Mouse (Mus musculus) heart, embryonic 14.5 days (tissue): Measurements from ENCODE around the gene Slc25a44. TPM values are rescaled to one million over a fixed set of nuclear protein-coding genes. Genes with fewer than 3 reads are reported as not detected.

Source experiments
- ATAC-seq: fragments of 200-750 bp; cut with Nextera tagmentation; 2 replicates; pipeline ENCODE4 v1.8.0; 2017; ENCODE audit warnings: low read depth, moderate TSS enrichment; ENCODE audit not compliant: insufficient number of reproducible peaks, insufficient read depth, low FRiP score
- H3K27ac ChIP-seq, 2 experiments: fragments of 200-500 bp in 1 of 2; fragments of 300-500 bp in 1 of 2; sonication (generic) in 1 of 2; replicated peaks in 1 of 2; 2 replicates each; pipeline ENCODE4 v1.5.1; 2012 to 2014; ENCODE audit warnings: low read depth in 2 of 2, low read length in 2 of 2, control low read depth in 1 of 2, mild to moderate bottlenecking in 1 of 2, mixed read lengths in 1 of 2; ENCODE audit not compliant: control insufficient read depth in 1 of 2, insufficient read depth in 1 of 2
- H3K27me3 ChIP-seq: fragments of 300-500 bp; sonication (generic); 2 replicates; pipeline ENCODE4 v1.6.1; 2014; ENCODE audit warnings: mild to moderate bottlenecking, low read length, control low read depth; ENCODE audit not compliant: control insufficient read depth, insufficient read depth
- H3K36me3 ChIP-seq: fragments of 300-500 bp; sonication (generic); 2 replicates; pipeline ENCODE4 v1.6.1; 2014; ENCODE audit warnings: mild to moderate bottlenecking, control low read depth, low read length, mixed read lengths; ENCODE audit not compliant: control insufficient read depth, insufficient read depth
- H3K4me1 ChIP-seq, 2 experiments: fragments of 200-500 bp in 1 of 2; fragments of 300-500 bp in 1 of 2; sonication (generic) in 1 of 2; 2 replicates each; pipeline ENCODE4 v1.6.1; 2012 to 2014; ENCODE audit warnings: low read length in 2 of 2, control low read depth in 1 of 2, mixed read lengths in 1 of 2; ENCODE audit not compliant: control insufficient read depth in 2 of 2, insufficient read depth in 2 of 2
- H3K4me2 ChIP-seq: fragments of 300-500 bp; sonication (generic); 2 replicates; pipeline ENCODE4 v1.6.1; 2014; ENCODE audit warnings: mild to moderate bottlenecking, low read length
- H3K4me3 ChIP-seq, 2 experiments: fragments of 200-500 bp in 1 of 2; fragments of 300-500 bp in 1 of 2; sonication (generic) in 1 of 2; 2 replicates each; pipeline ENCODE4 v1.5.1; 2012 to 2014; ENCODE audit warnings: low read length in 2 of 2, mild to moderate bottlenecking in 2 of 2, control low read depth in 1 of 2, low read depth in 1 of 2, moderate library complexity in 1 of 2; ENCODE audit not compliant: control insufficient read depth in 1 of 2, insufficient read depth in 1 of 2
- H3K9ac ChIP-seq: fragments of 300-500 bp; sonication (generic); 2 replicates; pipeline ENCODE4 v1.6.1; 2014; ENCODE audit warnings: mild to moderate bottlenecking, low read length
- H3K9me3 ChIP-seq: fragments of 300-500 bp; sonication (generic); 2 replicates; pipeline ENCODE4 v1.6.1; 2016; ENCODE audit warnings: low read length, control low read depth; ENCODE audit not compliant: control insufficient read depth
- WGBS: fragments of 180-500 bp; shearing (Covaris S2); extraction: QIAGEN DNeasy Blood & Tissue Kit; methylation state at CpG from one replicate; pipeline ENCODE4 v1.1.7; 2014; 5-methylcytosine and 5-hydroxymethylcytosine counted together
- polyA plus RNA-seq: library from polyadenylated mRNA; unstranded; fragments of >200 nt; fragmentation: Nextera tagmentation; extraction: Ambion mirVana; gene quantifications from 2 replicates; pipeline ENCODE4 v1.2.1, GENCODE M21; 2014

The Slc25a44 gene
- polyA plus RNA-seq, 1 experiment from 2014 or later = 12.3 TPM

- Histone ChIP-seq H3K9me3 (no peaks in the 10 kb centered on the region), H3K4me1 (peaks cover 2 to 4% of the 10 kb centered on the region in 2 experiments; a peak in 1 of 4 replicates), H3K9ac (peak overlapping the region; percentile 22; the same call in 1 of the 2 replicates), H3K27ac (no peak overlapping the region), H3K36me3 (no peaks in the 10 kb centered on the region), H3K4me2 (no peak overlapping the region), H3K27me3 (peaks cover 12% of the 10 kb centered on the region), H3K4me3 (no peak overlapping the region)
- WGBS = 43% methylated on average over 9 of the region's 9 CpGs
- ATAC-seq = no peak
Measured at GRCm38 (mm10) chr3:88454762-88455587, 30.0 kb upstream of the Slc25a44 start.

GRCm38 (mm10) chr3:88453986-88454385 is 29.0 kb upstream of the Slc25a44 start:
- H3K36me3 ChIP-seq = no peaks in the 10 kb centered on the region
- H3K4me1 ChIP-seq = peaks cover 4% of the 10 kb centered on the region in 2 experiments; a peak in 3 of 4 replicates
- H3K4me3 ChIP-seq = no peak overlapping the region
- peaks cover 14% of the 10 kb centered on the region for H3K27me3 ChIP-seq
- no peak overlapping the region for H3K27ac ChIP-seq
- 73% methylated on average over 8 of the region's 8 CpGs for WGBS
- no peak overlapping the region for H3K9ac ChIP-seq
- no peak for ATAC-seq
- H3K4me2 ChIP-seq = no peak overlapping the region
- no peaks in the 10 kb centered on the region for H3K9me3 ChIP-seq

- Histone ChIP-seq H3K27me3 (peaks cover 18% of the 10 kb centered on the region), H3K9ac (no peak overlapping the region)
- ATAC-seq = no peak
Measured at GRCm38 (mm10) chr3:88453369-88453768, 28.4 kb upstream of the Slc25a44 start.

GRCm38 (mm10) chr3:88452716-88453115 is 27.8 kb upstream of the Slc25a44 start:
- no peak for ATAC-seq
- H3K27ac ChIP-seq = no peak overlapping the region
- H3K4me1 ChIP-seq = peaks cover 4 to 8% of the 10 kb centered on the region in 2 experiments; a peak in 3 of 4 replicates
- H3K4me2 ChIP-seq = no peak overlapping the region
- no peak overlapping the region for H3K9ac ChIP-seq
- H3K36me3 ChIP-seq = no peaks in the 10 kb centered on the region
- H3K9me3 ChIP-seq = no peaks in the 10 kb centered on the region
- peaks cover 22% of the 10 kb centered on the region for H3K27me3 ChIP-seq
- no peak overlapping the region for H3K4me3 ChIP-seq
- 53% methylated on average over 6 of the region's 6 CpGs for WGBS

More at GRCm38 (mm10) chr3:88453369-88453768, 28.4 kb upstream of the Slc25a44 start:
- Histone ChIP-seq H3K4me2 (no peak overlapping the region), H3K9me3 (no peaks in the 10 kb centered on the region), H3K4me1 (peaks cover 4% of the 10 kb centered on the region in 2 experiments; a peak in 3 of 4 replicates), H3K27ac (no peak overlapping the region), H3K4me3 (no peak overlapping the region), H3K36me3 (no peaks in the 10 kb centered on the region)
- WGBS = 53% methylated on average over 8 of the region's 8 CpGs

GRCm38 (mm10) chr3:88452246-88452645 is 27.3 kb upstream of the Slc25a44 start:
- 73% methylated on average over 5 of the region's 5 CpGs for WGBS
- Histone ChIP-seq H3K27ac (no peak overlapping the region), H3K4me1 (peaks cover 4 to 8% of the 10 kb centered on the region in 2 experiments; a peak in 3 of 4 replicates), H3K27me3 (peaks cover 22% of the 10 kb centered on the region), H3K36me3 (no peaks in the 10 kb centered on the region), H3K9ac (no peak overlapping the region), H3K4me2 (no peak overlapping the region), H3K4me3 (no peak overlapping the region), H3K9me3 (no peaks in the 10 kb centered on the region)
- no peak for ATAC-seq

GRCm38 (mm10) chr3:88450379-88451131 is 25.6 kb upstream of the Slc25a44 start:
- no peak for ATAC-seq
- Histone ChIP-seq H3K36me3 (no peaks in the 10 kb centered on the region), H3K9me3 (no peaks in the 10 kb centered on the region), H3K9ac (no peak overlapping the region), H3K4me3 (no peak overlapping the region), H3K27ac (no peak overlapping the region), H3K4me2 (no peak overlapping the region), H3K4me1 (peaks cover 4 to 10% of the 10 kb centered on the region in 2 experiments; a peak in 3 of 4 replicates), H3K27me3 (peaks cover 22% of the 10 kb centered on the region)
- WGBS = 74% methylated on average over 12 of the region's 12 CpGs

GRCm38 (mm10) chr3:88449395-88450023 is 24.6 kb upstream of the Slc25a44 start:
- H3K4me2 ChIP-seq = peak overlapping the region; percentile 51
- peaks cover 22% of the 10 kb centered on the region for H3K27me3 ChIP-seq
- no peaks in the 10 kb centered on the region for H3K9me3 ChIP-seq
- H3K27ac ChIP-seq = no peak overlapping the region
- H3K36me3 ChIP-seq = no peaks in the 10 kb centered on the region
- H3K4me1 ChIP-seq = peaks cover 2 to 8% of the 10 kb centered on the region in 2 experiments; a peak in 2 of 4 replicates
- WGBS = 8% methylated on average over 21 of the region's 21 CpGs
- peak overlapping the region; percentile 55 for H3K9ac ChIP-seq
- peak overlapping the region; percentile 16 to 25; a peak in 1 of 4 replicates for H3K4me3 ChIP-seq
- no peak for ATAC-seq
